Mouse (Mus musculus): ENCODE data around the gene Rpp14. TPM values are rescaled to one million over a fixed set of nuclear protein-coding genes. Genes with fewer than 3 reads are reported as not detected.
"Not testable (repeated sequence)": the region's sequence is repeated elsewhere in the genome, so short reads cannot be mapped to it uniquely, and the experiment has no call there.

The Rpp14 gene
- polyA plus RNA-seq, 1 experiment from 2014 or later = 55.8 TPM

DNA sequence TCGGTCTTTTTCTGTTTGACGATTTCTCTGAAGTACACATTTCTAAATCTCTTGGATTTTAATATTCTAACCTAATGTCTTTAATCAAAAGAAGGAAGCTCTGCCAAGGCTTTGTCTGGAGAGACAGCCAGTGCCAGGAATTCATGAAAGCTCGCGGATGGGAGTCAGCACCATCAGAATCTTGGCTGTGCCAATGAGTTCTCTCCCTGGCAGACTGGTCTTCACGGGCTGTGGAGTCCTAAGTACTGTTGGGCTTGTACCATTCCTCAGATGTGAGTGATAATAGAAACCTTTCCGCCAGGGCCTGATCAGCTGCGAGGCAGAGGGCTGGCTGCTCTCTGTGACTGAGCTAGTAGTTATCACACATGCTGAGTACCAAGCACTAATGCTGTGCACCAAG, 43.0 kb downstream of the Rpp14 start:
- no peak overlapping the region for H3K4me3 ChIP-seq
- 89% methylated on average over 7 of the region's 7 CpGs for WGBS
- H3K27ac ChIP-seq = no peak overlapping the region
- no peak overlapping the region for H3K4me2 ChIP-seq (replicated peaks)
- H3K36me3 ChIP-seq = peaks cover 17% of the 10 kb centered on the region
- no peaks in the 10 kb centered on the region for H3K9me3 ChIP-seq
- no peak for ATAC-seq (ENCODE audit: low FRiP score, low read depth)
- H3K27me3 ChIP-seq = no peaks in the 10 kb centered on the region
- H3K9ac ChIP-seq = no peak overlapping the region
- H3K4me1 ChIP-seq = no peaks in the 10 kb centered on the region

DNA sequence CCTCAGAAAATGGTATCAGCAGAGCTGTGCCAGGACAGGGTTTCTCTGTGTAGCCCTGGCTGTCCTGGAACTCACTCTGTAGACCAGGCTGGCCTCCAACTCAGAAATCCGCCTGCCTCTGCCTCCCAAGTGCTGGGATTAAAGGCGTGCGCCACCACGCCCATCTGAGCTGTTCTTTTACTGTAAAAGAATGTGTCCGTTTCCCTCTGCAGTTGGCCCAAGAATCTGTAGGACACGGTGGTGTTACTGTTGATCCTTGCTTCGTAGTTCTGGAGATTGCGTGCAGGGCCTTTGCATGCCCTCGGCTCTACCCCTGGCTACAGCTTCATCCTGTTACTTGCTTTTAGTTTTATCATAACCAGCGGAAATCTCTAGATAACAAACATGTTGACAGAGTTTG, 43.4 kb downstream of the Rpp14 start:
- not testable (repeated sequence) for ATAC-seq (ENCODE audit: low FRiP score, low read depth); H3K27ac ChIP-seq; H3K4me3 ChIP-seq; H3K9me3 ChIP-seq; H3K9ac ChIP-seq; H3K4me1 ChIP-seq; H3K27me3 ChIP-seq; H3K4me2 ChIP-seq (replicated peaks)
- 95% methylated on average over 10 of the region's 10 CpGs for WGBS
- H3K36me3 ChIP-seq = peaks cover 17% of the 10 kb centered on the region

DNA sequence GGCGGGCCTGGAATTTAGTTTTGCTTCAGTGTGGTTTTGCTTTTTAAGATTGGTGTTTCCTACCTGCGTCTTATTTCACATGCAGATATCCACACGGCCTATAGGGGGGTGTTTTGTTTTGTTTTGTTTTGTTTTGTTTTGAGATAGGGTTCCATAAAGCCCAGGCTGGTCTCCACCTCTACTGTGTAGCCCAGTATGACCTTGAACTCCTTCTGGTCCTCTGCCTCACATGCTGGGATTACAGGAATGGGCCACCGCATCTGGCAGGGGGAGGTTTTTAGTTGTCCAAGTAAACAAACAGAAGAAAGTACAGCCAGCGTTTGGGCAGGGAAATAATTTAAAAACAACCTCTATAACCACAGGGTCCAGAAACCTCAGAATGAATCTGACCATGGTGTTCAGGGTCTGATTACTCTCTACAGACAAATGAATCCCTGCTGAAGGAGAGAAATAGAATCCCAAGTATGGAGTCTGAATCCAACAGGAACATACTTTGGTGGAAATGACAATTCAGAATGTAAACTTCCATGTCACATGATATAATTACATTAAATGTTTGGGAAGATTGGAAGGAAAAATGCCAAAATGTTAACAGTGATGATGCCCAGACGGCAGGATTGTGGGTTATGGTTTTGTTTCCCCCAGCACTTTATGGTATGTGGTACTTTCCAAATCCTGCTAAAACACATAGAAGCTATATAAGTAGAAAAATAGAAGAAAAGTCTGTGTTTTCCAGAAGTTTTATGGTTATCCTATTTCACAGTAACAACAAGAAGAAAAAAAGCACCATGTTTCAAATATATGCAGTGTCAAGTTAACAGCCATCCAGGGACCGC, 44.1 kb downstream of the Rpp14 start:
- no peak for ATAC-seq (ENCODE audit: low FRiP score, low read depth)
- Histone ChIP-seq H3K4me3 (no peak overlapping the region), H3K4me2 (replicated peaks) (no peak overlapping the region), H3K9ac (no peak overlapping the region), H3K27me3 (no peaks in the 10 kb centered on the region), H3K36me3 (peaks cover 17% of the 10 kb centered on the region), H3K9me3 (no peaks in the 10 kb centered on the region), H3K27ac (no peak overlapping the region), H3K4me1 (no peaks in the 10 kb centered on the region)
- WGBS = 79% methylated on average over 7 of the region's 7 CpGs

DNA sequence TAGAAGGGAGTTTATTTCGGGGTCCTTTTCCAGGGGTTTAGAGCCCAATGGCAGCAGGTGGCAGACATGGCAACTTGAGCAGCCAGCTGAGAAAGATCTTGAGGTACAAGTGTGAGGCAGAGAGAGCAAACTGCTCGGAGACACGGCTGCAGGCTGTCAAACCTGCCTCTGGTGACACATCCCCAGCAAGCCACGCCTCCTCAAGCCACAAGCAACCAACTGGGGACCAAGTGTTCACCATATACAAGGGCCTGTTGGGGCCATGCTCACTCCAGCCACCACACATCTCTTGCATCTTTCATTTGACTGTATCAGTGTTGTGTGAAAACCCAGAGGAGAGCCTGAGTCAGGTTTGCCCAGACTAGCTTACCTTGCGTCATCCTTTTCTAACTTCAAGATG, 47.8 kb downstream of the Rpp14 start:
- H3K36me3 ChIP-seq = peaks cover 28% of the 10 kb centered on the region
- no peaks in the 10 kb centered on the region for H3K27me3 ChIP-seq
- no peaks in the 10 kb centered on the region for H3K9me3 ChIP-seq
- no peak overlapping the region for H3K27ac ChIP-seq
- ATAC-seq (ENCODE audit: low FRiP score, low read depth) = no peak
- no peak overlapping the region for H3K9ac ChIP-seq
- H3K4me1 ChIP-seq = no peaks in the 10 kb centered on the region
- whole genome bisulfite sequencing = 60% methylated on average over 5 of the region's 5 CpGs
- no peak overlapping the region for H3K4me2 ChIP-seq (replicated peaks)
- no peak overlapping the region for H3K4me3 ChIP-seq

DNA sequence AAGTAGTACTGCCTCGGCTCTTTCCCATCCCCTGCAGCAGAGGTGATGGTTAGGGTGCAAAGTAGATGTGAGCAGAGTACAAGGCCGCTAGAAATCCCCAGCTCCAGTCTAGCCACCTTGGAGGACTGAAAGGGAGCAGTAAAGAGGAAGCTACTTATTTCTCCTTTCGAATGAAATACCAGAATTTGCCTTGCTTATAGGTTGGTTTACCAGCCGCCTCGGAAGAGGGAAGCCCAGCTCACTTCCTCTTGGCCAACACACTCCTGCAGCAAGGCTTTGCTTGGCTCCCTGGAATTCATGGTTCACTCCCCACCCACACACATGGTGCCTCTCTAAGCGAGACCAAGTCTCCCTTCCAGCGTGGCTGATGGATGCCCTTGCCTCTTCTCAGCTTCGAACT, 52.6 kb downstream of the Rpp14 start:
- Histone ChIP-seq H3K9ac (no peak overlapping the region), H3K36me3 (peaks cover 24% of the 10 kb centered on the region), H3K4me3 (no peak overlapping the region), H3K27ac (no peak overlapping the region), H3K4me2 (replicated peaks) (no peak overlapping the region), H3K4me1 (no peaks in the 10 kb centered on the region), H3K9me3 (no peaks in the 10 kb centered on the region), H3K27me3 (no peaks in the 10 kb centered on the region)
- ATAC-seq (ENCODE audit: low FRiP score, low read depth) = no peak
- WGBS = 81% methylated on average over 8 of the region's 8 CpGs

DNA sequence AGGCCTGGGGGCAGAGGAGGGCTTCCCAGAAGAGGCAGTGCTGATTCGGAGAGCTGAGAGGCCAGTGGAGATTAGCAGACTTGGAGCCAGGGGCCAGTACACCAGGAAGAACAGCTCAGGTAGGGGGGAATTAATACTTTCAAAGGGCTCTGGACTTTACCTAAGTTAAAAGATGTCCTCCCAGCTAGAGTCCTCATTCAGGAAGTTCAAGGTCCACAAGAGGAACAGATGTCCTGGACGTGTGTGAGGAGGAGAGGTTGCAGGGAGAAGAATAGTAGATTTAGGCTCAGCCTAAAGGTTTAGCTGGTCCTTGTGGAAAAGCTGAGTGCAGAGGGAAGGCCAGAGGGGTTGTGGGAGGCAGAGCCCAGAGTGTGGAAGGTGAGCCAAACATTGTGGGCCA, 54.1 kb downstream of the Rpp14 start:
- WGBS = 73% methylated on average over 2 of the region's 2 CpGs
- Histone ChIP-seq H3K4me3 (no peak overlapping the region), H3K9me3 (no peaks in the 10 kb centered on the region), H3K9ac (no peak overlapping the region), H3K36me3 (peaks cover 29% of the 10 kb centered on the region), H3K4me1 (no peaks in the 10 kb centered on the region), H3K27ac (no peak overlapping the region), H3K4me2 (replicated peaks) (no peak overlapping the region), H3K27me3 (no peaks in the 10 kb centered on the region)
- no peak for ATAC-seq (ENCODE audit: low FRiP score, low read depth)

DNA sequence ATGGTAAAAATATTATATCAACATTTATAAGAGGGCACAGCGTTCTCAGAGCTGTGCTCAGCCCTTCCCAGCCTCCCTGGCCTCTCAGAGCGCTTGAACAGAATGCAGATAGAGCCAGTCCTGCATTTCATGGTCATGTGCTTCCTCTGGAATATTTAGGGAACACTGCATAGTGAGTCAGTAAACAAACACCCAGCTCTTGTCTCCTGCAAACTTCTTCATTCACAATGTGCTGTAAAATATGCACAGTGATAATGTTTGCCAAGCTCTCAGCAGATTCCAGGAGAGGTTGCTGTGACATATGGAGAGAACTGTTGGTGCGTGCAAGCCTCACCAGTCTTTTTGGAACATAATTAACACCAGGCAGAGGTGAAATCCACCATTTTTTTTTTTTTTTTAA, 55.0 kb downstream of the Rpp14 start:
- WGBS = 69% methylated on average over 3 of the region's 3 CpGs
- no peak overlapping the region for H3K27ac ChIP-seq
- H3K4me2 ChIP-seq (replicated peaks) = no peak overlapping the region
- H3K27me3 ChIP-seq = no peaks in the 10 kb centered on the region
- no peak overlapping the region for H3K9ac ChIP-seq
- H3K4me3 ChIP-seq = no peak overlapping the region
- ATAC-seq (ENCODE audit: low FRiP score, low read depth) = no peak
- H3K9me3 ChIP-seq = no peaks in the 10 kb centered on the region
- peaks cover 32% of the 10 kb centered on the region for H3K36me3 ChIP-seq
- peaks cover 5% of the 10 kb centered on the region; the same call in 1 of the 2 replicates for H3K4me1 ChIP-seq

DNA sequence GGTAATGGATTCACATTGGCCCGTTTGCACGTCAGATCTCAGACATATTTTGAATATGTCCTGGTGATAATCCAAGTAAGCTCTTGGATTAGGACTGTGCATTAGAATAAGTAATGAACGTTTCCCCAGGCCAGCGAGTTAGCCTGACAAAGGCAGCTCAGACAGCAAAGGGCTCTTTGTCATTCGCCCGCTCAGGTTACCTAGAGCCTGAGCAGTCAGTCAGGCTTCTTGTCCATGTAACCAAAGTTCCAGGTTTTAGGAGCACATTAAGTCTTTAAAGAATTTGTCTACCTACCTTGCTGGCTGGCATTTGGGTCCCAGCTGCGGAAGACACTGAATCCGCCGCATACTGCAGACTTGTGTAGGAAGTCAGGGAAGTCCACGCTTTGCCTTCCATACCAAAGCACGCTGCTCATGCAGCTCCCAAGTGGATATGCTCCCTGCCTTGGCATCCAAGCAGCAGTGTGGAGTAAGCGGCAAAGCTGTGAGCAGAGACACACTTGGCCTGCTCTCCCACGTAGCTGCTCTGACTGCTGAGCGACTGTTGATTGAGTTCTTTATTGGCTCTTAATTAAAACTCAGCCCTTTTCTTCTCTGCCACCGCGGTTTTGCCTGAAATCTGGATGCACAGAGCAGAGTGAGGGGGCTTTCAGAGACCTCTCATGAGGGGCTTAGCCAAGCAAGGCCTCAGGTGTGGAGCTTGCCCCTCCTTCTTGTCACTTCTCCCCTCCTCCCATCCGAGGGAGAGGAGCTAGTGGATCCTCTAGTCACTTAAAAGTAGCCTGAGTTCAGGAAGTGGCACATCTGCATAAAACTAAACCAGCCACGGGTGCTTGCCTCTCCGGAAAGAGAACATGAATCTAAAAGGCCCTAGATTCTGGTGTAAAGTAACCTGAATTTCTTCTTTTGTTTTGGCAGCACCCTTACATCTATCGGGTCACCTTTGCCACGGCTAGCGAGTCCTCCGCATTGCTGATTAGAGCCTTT, 59.9 kb downstream of the Rpp14 start:
- no peak for ATAC-seq (ENCODE audit: low FRiP score, low read depth)
- peaks cover 7% of the 10 kb centered on the region; the same call in 1 of the 2 replicates for H3K4me1 ChIP-seq
- no peak overlapping the region for H3K4me3 ChIP-seq
- H3K4me2 ChIP-seq (replicated peaks) = no peak overlapping the region
- no peaks in the 10 kb centered on the region for H3K9me3 ChIP-seq
- no peak overlapping the region for H3K9ac ChIP-seq
- H3K36me3 ChIP-seq = peaks cover 45% of the 10 kb centered on the region
- 54% methylated on average over 23 of the region's 23 CpGs for WGBS
- H3K27me3 ChIP-seq = no peaks in the 10 kb centered on the region
- no peak overlapping the region for H3K27ac ChIP-seq

DNA sequence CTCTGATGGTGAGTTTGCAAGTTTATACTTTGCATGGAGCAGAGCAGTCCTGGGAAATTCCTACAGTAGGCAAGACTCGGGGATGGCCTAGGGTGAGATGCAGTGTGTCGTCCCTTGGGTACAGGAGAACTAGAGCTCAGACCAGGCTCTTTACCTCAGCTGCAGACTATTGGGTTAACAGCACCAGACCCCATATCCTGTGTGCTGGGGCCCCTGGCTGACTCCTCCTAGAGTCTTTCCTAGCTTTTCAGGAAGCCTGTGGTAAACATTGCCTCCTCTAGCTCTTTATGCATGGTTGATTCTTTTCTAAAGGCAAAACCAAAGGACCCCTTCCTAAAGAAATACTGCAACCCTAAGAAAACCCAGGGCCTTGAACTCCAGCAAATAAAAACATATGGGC, 61.0 kb downstream of the Rpp14 start:
- H3K36me3 ChIP-seq = peaks cover 50% of the 10 kb centered on the region
- peaks cover 7% of the 10 kb centered on the region; the same call in 1 of the 2 replicates for H3K4me1 ChIP-seq
- no peaks in the 10 kb centered on the region for H3K9me3 ChIP-seq
- no peak overlapping the region for H3K27ac ChIP-seq
- no peak for ATAC-seq (ENCODE audit: low FRiP score, low read depth)
- no peaks in the 10 kb centered on the region for H3K27me3 ChIP-seq
- no peak overlapping the region for H3K4me2 ChIP-seq (replicated peaks)
- H3K4me3 ChIP-seq = no peak overlapping the region
- 68% methylated on average over 2 of the region's 2 CpGs for WGBS
- H3K9ac ChIP-seq = no peak overlapping the region

Other genes with a start within 250 kb of the Rpp14 start
- not detected in 2 replicates for gene Gm45521, start 123.1 kb upstream of the Rpp14 start, polyA plus RNA-seq (2015; fragmentation: Nextera tagmentation; extraction: Ambion mirVana)
- 0.10 and 0.17 TPM in 2 replicates for gene Dnase1l3, start 85.8 kb upstream of the Rpp14 start, polyA plus RNA-seq (2015; fragmentation: Nextera tagmentation; extraction: Ambion mirVana)
- 19.8 and 23.1 TPM in 2 replicates for gene Abhd6, start 77.5 kb upstream of the Rpp14 start, polyA plus RNA-seq (2015; fragmentation: Nextera tagmentation; extraction: Ambion mirVana)
- gene Pxk, start 17.8 kb downstream of the Rpp14 start, polyA plus RNA-seq (2015; fragmentation: Nextera tagmentation; extraction: Ambion mirVana) = 30.1 and 31.5 TPM in 2 replicates
- 206 and 208 TPM in 2 replicates for gene Pdhb, start 92.7 kb downstream of the Rpp14 start, polyA plus RNA-seq (2015; fragmentation: Nextera tagmentation; extraction: Ambion mirVana)
- 7.8 and 11.5 TPM in 2 replicates for gene Kctd6, start 133.8 kb downstream of the Rpp14 start, polyA plus RNA-seq (2015; fragmentation: Nextera tagmentation; extraction: Ambion mirVana)
- not detected in 2 replicates for gene Acox2, start 179.0 kb downstream of the Rpp14 start, polyA plus RNA-seq (2015; fragmentation: Nextera tagmentation; extraction: Ambion mirVana)
- 0.46 and 0.50 TPM in 2 replicates for gene Fam107a, start 237.7 kb downstream of the Rpp14 start, polyA plus RNA-seq (2015; fragmentation: Nextera tagmentation; extraction: Ambion mirVana)